Mouse (Mus musculus) myocyte (in vitro differentiated cells): ENCODE measurements around the gene Snf8.
A peak's percentile ranks its signal among the peaks of the same experiment; 100 is the strongest.

Source experiments
- CEBPB ChIP-seq: IDR thresholded peaks from 2 replicates; pipeline ENCODE4 v1.6.1; 2011; ENCODE audit warnings: mild to moderate bottlenecking, moderate library complexity; ENCODE audit not compliant: poor library complexity, insufficient read depth, severe bottlenecking
- E2F4 ChIP-seq: IDR thresholded peaks from one replicate; pipeline ENCODE4 v1.6.1; 2011; ENCODE audit warnings: mild to moderate bottlenecking, control low read depth, moderate library complexity; ENCODE audit not compliant: insufficient read depth
- MAX ChIP-seq: IDR thresholded peaks from one replicate; pipeline ENCODE4 v1.6.1; 2011; ENCODE audit warnings: low read depth, mild to moderate bottlenecking, control low read depth
- MYOD1 ChIP-seq, 3 experiments: IDR thresholded peaks; one replicate each; pipeline ENCODE4 v1.6.1; 2011; ENCODE audit warnings: control low read depth in 2 of 3, low read depth in 2 of 3, mild to moderate bottlenecking in 2 of 3, moderate library complexity in 1 of 3; ENCODE audit not compliant: insufficient read length in 2 of 3, control insufficient read depth in 1 of 3
- POLR2A ChIP-seq: IDR thresholded peaks from one replicate; pipeline ENCODE4 v1.6.1; 2011; ENCODE audit warnings: low read depth, mild to moderate bottlenecking, control low read depth, moderate library complexity; ENCODE audit not compliant: insufficient read length
- POLR2AphosphoS2 ChIP-seq: IDR thresholded peaks from one replicate; pipeline ENCODE4 v1.6.1; 2011; ENCODE audit warnings: low read depth, control low read depth; ENCODE audit not compliant: insufficient read length
- REST ChIP-seq: IDR thresholded peaks from one replicate; pipeline ENCODE4 v1.6.1; 2011; ENCODE audit warnings: mild to moderate bottlenecking, control low read depth, moderate library complexity; ENCODE audit not compliant: insufficient read depth, insufficient read length
- TCF12 ChIP-seq: IDR thresholded peaks from one replicate; pipeline ENCODE4 v1.6.1; 2011; ENCODE audit warnings: mild to moderate bottlenecking, control low read depth; ENCODE audit not compliant: poor library complexity, insufficient read depth, severe bottlenecking
- TCF3 ChIP-seq: IDR thresholded peaks from one replicate; pipeline ENCODE4 v1.6.1; 2011; ENCODE audit warnings: low read depth, control low read depth; ENCODE audit not compliant: insufficient read length
- USF1 ChIP-seq: IDR thresholded peaks from one replicate; pipeline ENCODE4 v1.6.1; 2011; ENCODE audit warnings: low read depth, mild to moderate bottlenecking, control low read depth, moderate library complexity

DNA sequence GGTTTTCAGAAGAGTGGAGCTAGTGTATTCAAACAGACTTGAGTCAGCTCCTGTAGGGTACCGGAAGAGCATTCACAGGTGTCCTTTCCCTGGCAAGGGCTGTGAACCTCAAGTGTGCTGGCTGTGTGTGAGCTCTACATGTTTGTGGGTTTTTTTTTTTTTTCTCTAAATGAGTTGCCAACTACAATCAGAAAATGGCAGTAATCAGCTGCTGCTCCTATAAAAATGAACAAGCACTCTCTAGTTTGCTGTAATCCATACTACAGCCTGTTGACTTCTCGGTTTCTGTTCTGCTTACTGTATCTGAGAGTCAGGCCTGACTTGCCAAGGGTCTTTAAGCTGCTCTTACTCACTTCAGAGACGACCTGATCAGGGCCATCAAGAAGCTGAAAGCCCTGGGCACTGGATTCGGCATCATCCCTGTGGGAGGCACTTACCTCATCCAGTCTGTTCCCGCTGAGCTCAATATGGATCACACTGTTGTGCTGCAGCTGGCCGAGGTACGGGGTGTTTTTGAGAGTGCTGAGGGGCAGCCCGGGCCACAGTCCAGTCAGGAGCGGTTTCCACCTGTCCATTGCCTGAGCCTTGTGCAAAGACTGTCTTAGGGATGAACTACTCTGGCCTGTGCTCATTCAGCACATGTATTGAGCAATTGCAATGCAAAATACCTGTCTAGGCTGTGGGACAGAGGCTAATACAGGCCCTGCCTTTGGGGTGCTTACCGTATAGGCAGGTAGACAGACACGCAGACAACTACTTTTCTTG, 10.3 kb downstream of the Snf8 start:
- TF ChIP-seq POLR2A, result peak; percentile 14
- TF ChIP-seq MAX, result no peak
- TF ChIP-seq MYOD1 (IDR thresholded peaks at IDR 0.05; ENCODE audit: control insufficient read depth in 1 of 3, insufficient read length in 2 of 3, low read depth in 2 of 3), result no peak
- TF ChIP-seq USF1, result no peak
- TF ChIP-seq POLR2AphosphoS2, result peak; percentile 52
- no peak for TF ChIP-seq TCF12
- TF ChIP-seq E2F4, result no peak
- no peak for TF ChIP-seq CEBPB
- no peak for TF ChIP-seq TCF3
- no peak for TF ChIP-seq REST
